Mouse (Mus musculus) cerebellum, adult 9-10 months (tissue): ENCODE data around the gene Icam1.

Experiments used
- DNase-seq: peaks from one replicate; pipeline ENCODE4 v3.0.0; 2022

Icam1 gene

GRCm38 (mm10) chr9:21015571-21016130 is at the start of gene Icam1:
Icam1 (plus strand) TSS chr9:21015985.
- no peak for DNase-seq

GRCm38 (mm10) chr9:20966008-20966407 is 49.8 kb upstream of the Icam1 start:
- DNase-seq: no peak

- no peak for DNase-seq
These were observed 49.0 kb upstream of the Icam1 start for GRCm38 (mm10) chr9:20966747-20967146.

- no peak for DNase-seq
These were observed 44.0 kb upstream of the Icam1 start for GRCm38 (mm10) chr9:20971751-20972140.

GRCm38 (mm10) chr9:20972141-20972992 is 43.4 kb upstream of the Icam1 start:
- peak; percentile 30 for DNase-seq

GRCm38 (mm10) chr9:20973001-20973681 is 42.6 kb upstream of the Icam1 start:
- no peak for DNase-seq

GRCm38 (mm10) chr9:20973682-20974075 is 42.1 kb upstream of the Icam1 start:
- no peak for DNase-seq

- no peak for DNase-seq
These were observed 40.2 kb upstream of the Icam1 start for GRCm38 (mm10) chr9:20975431-20976215.

- DNase-seq: peak; percentile 27
These were observed 39.4 kb upstream of the Icam1 start, which contains the start of gene S1pr2 for GRCm38 (mm10) chr9:20976216-20976960. S1pr2 (minus strand) TSS chr9:20976781.

GRCm38 (mm10) chr9:20976961-20977689 is 38.7 kb upstream of the Icam1 start:
- no peak for DNase-seq

- no peak for DNase-seq
These were observed 37.2 kb upstream of the Icam1 start for GRCm38 (mm10) chr9:20978409-20979095.

- no peak for DNase-seq
These were observed 36.6 kb upstream of the Icam1 start for GRCm38 (mm10) chr9:20979181-20979580.

GRCm38 (mm10) chr9:20979769-20980168 is 36.0 kb upstream of the Icam1 start:
- no peak for DNase-seq

- no peak for DNase-seq
These were observed 33.6 kb upstream of the Icam1 start for GRCm38 (mm10) chr9:20982171-20982570.

- no peak for DNase-seq
These were observed 32.6 kb upstream of the Icam1 start for GRCm38 (mm10) chr9:20983169-20983568.

- no peak for DNase-seq
These were observed 28.7 kb upstream of the Icam1 start for GRCm38 (mm10) chr9:20986952-20987686.

- DNase-seq: no peak
These were observed 27.8 kb upstream of the Icam1 start for GRCm38 (mm10) chr9:20987953-20988352.

- DNase-seq: no peak
These were observed 24.9 kb upstream of the Icam1 start for GRCm38 (mm10) chr9:20990861-20991260.

- DNase-seq: no peak
These were observed 24.2 kb upstream of the Icam1 start for GRCm38 (mm10) chr9:20991587-20991986.
